Mouse (Mus musculus): ENCODE data around the gene Cryaa. TPM values are rescaled to one million over a fixed set of nuclear protein-coding genes. Genes with fewer than 3 reads are reported as not detected.

Cryaa gene
- polyA plus RNA-seq, 1 experiment from 2014 or later = 0.14 TPM

DNA sequence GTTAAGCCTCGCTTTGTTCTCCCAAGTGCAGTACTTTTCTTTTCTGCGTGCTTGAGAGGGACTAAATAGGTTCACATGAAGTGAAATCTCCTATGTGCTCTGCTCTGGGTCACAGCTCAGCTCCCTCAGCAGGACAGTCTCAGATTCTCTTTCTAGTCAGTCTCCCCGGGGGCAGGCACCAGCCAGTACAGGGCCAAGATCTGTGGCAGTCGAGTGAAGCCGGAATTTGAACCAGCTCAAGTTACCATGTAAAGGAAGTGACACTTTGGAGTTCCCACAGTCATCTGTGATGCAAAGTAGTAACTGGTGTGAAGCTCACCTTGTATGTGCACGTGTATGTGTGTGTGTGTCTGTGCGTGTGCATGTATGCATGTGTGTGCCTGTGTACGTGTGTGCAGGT, 32.8 kb downstream of the Cryaa start:
- Histone ChIP-seq H3K4me3 (ENCODE audit: low read depth, low read length) (no peak overlapping the region), H3K9me3 (replicated peaks; ENCODE audit: control insufficient read depth, low read length) (no peaks in the 10 kb centered on the region), H3K36me3 (ENCODE audit: control insufficient read depth, insufficient read depth, low read length) (no peaks in the 10 kb centered on the region), H3K4me2 (ENCODE audit: low read length) (no peak overlapping the region), H3K4me1 (ENCODE audit: control insufficient read depth, insufficient read depth, low read length) (no peaks in the 10 kb centered on the region), H3K9ac (ENCODE audit: low read length) (no peak overlapping the region), H3K27ac (ENCODE audit: low read depth, low read length) (no peak overlapping the region), H3K27me3 (replicated peaks; ENCODE audit: control insufficient read depth, insufficient read depth, low read length) (no peaks in the 10 kb centered on the region)
- WGBS = 83% methylated on average over 8 of the region's 8 CpGs
- DNase-seq (ENCODE audit: low spot score) (no peak), ATAC-seq (no peak)

DNA sequence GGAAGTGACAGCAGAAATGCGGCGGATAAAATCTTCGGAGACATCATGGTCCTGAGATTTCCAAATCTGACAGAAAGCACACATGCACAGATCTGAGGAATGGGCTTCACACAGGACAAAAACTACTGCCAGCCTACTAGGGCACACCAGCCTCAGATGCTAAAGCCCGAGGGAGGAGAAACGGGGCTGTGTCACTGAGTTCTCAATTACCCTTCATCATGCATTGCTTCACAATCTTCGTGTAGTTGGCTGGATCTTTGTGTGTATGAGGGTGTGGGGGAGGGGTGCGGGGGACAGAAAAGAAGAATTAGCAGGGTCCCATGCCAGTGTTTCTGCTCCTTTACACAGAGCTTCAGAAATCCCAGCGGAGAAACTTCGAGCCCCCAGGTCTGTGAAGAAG, 36.1 kb downstream of the Cryaa start:
- Histone ChIP-seq H3K27ac (ENCODE audit: low read depth, low read length) (no peak overlapping the region), H3K4me3 (ENCODE audit: low read depth, low read length) (no peak overlapping the region), H3K36me3 (ENCODE audit: control insufficient read depth, insufficient read depth, low read length) (no peaks in the 10 kb centered on the region), H3K4me2 (ENCODE audit: low read length) (no peak overlapping the region), H3K4me1 (ENCODE audit: control insufficient read depth, insufficient read depth, low read length) (no peaks in the 10 kb centered on the region), H3K27me3 (replicated peaks; ENCODE audit: control insufficient read depth, insufficient read depth, low read length) (no peaks in the 10 kb centered on the region), H3K9me3 (replicated peaks; ENCODE audit: control insufficient read depth, low read length) (no peaks in the 10 kb centered on the region), H3K9ac (ENCODE audit: low read length) (no peak overlapping the region)
- 49% methylated on average over 9 of the region's 9 CpGs for WGBS
- no peak for DNase-seq (ENCODE audit: low spot score)
- ATAC-seq = no peak

DNA sequence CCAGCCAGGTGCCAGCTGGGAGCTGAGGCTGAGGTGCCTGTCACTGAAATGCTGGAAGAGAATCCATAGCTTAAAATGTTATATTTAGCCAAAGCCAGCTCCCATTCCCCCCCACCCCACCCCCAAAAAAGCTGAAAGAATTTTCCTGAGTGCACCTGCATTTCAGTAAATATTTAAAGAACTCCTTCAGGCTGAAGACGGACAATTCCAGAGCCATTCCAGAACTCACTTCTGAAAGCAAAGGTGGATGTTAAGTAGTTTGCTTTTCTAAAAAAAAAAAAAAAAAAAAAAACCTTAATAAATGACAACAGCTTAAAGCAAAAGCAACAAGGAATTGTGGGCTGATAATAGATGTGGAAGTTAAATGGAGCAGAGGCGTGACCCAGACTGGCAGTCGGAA, 36.5 kb downstream of the Cryaa start:
- no peak overlapping the region for H3K4me2 ChIP-seq (ENCODE audit: low read length)
- no peak for DNase-seq (ENCODE audit: low spot score)
- H3K36me3 ChIP-seq (ENCODE audit: control insufficient read depth, insufficient read depth, low read length) = no peaks in the 10 kb centered on the region
- ATAC-seq = no peak
- no peaks in the 10 kb centered on the region for H3K27me3 ChIP-seq (replicated peaks; ENCODE audit: control insufficient read depth, insufficient read depth, low read length)
- H3K4me3 ChIP-seq (ENCODE audit: low read depth, low read length) = no peak overlapping the region
- WGBS = 70% methylated on average over 3 of the region's 3 CpGs
- H3K9ac ChIP-seq (ENCODE audit: low read length) = no peak overlapping the region
- no peaks in the 10 kb centered on the region for H3K4me1 ChIP-seq (ENCODE audit: control insufficient read depth, insufficient read depth, low read length)
- no peak overlapping the region for H3K27ac ChIP-seq (ENCODE audit: low read depth, low read length)
- no peaks in the 10 kb centered on the region for H3K9me3 ChIP-seq (replicated peaks; ENCODE audit: control insufficient read depth, low read length)

DNA sequence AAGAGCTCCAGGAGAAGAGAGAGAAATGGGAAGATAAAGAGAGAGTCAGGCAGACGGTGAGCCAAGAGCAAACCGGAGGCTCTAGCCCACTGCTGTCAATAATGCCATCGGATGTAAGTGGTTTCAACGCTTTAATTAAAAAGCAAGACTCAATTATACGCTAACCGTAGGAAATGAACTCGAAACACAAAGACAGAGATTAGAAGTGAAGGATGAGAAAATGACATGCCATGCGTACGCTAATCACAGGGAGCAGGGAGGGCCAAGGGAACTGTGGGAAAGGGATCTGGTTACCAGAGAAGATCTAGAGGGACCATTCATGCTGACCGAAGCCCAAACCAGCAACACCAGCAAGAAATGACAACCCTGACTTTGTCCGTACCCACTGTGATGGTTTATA, 37.4 kb downstream of the Cryaa start:
- ATAC-seq (no peak), DNase-seq (ENCODE audit: low spot score) (peak; percentile 31)
- Histone ChIP-seq H3K27ac (ENCODE audit: low read depth, low read length) (no peak overlapping the region), H3K4me2 (ENCODE audit: low read length) (no peak overlapping the region), H3K27me3 (replicated peaks; ENCODE audit: control insufficient read depth, insufficient read depth, low read length) (no peaks in the 10 kb centered on the region), H3K4me1 (ENCODE audit: control insufficient read depth, insufficient read depth, low read length) (no peaks in the 10 kb centered on the region), H3K9ac (ENCODE audit: low read length) (no peak overlapping the region), H3K36me3 (ENCODE audit: control insufficient read depth, insufficient read depth, low read length) (no peaks in the 10 kb centered on the region), H3K4me3 (ENCODE audit: low read depth, low read length) (no peak overlapping the region), H3K9me3 (replicated peaks; ENCODE audit: control insufficient read depth, low read length) (no peaks in the 10 kb centered on the region)
- WGBS = 27% methylated on average over 11 of the region's 11 CpGs

DNA sequence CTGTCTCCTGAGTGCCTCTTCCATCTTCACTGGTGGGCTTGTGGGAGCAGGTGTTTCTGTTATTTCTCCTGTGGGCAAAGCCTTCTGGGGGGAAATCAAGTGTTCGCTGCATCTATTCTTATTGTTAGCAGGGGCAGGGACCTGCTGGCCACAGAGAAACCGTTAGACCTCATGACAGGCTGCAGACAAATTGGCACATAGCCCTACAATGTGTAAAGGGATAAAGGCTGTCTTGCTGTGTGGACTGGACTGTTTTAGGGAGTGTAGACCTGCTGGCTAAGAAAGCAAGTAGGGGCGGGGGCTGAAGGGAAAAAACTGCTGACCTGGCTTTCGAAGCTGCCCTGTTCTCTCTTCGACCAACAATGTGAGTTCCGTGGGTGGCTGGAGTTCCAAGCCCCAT, 44.0 kb downstream of the Cryaa start:
- WGBS = 66% methylated on average over 6 of the region's 6 CpGs
- no peaks in the 10 kb centered on the region for H3K4me1 ChIP-seq (ENCODE audit: control insufficient read depth, insufficient read depth, low read length)
- ATAC-seq (no peak), DNase-seq (ENCODE audit: low spot score) (no peak)
- H3K9me3 ChIP-seq (replicated peaks; ENCODE audit: control insufficient read depth, low read length) = no peaks in the 10 kb centered on the region
- no peak overlapping the region for H3K4me2 ChIP-seq (ENCODE audit: low read length)
- no peak overlapping the region for H3K27ac ChIP-seq (ENCODE audit: low read depth, low read length)
- no peaks in the 10 kb centered on the region for H3K36me3 ChIP-seq (ENCODE audit: control insufficient read depth, insufficient read depth, low read length)
- no peaks in the 10 kb centered on the region for H3K27me3 ChIP-seq (replicated peaks; ENCODE audit: control insufficient read depth, insufficient read depth, low read length)
- H3K4me3 ChIP-seq (ENCODE audit: low read depth, low read length) = no peak overlapping the region
- no peak overlapping the region for H3K9ac ChIP-seq (ENCODE audit: low read length)

DNA sequence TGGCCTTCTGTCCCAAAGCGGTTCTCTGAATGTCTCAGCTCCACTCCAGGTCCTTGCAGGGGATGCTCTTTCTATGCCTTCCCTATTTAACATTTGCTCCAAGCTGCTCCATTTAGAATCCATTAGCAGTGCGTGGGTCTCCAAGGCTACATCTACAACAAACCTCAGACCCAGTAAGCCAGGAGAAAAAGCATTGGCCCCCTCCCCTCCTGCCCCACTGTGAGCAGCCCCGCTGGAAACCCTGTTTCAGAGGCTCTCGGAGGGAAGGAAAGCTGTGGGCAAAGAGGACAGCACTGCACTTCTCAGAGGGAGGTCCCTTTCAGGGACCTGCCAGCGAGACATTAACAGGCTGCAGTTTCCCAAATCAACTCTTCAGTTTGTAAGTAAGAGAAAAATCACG, 47.8 kb downstream of the Cryaa start:
- DNase-seq (ENCODE audit: low spot score) (no peak), ATAC-seq (no peak)
- 14% methylated on average over 6 of the region's 6 CpGs for WGBS
- no peaks in the 10 kb centered on the region for H3K27me3 ChIP-seq (replicated peaks; ENCODE audit: control insufficient read depth, insufficient read depth, low read length)
- no peak overlapping the region for H3K9ac ChIP-seq (ENCODE audit: low read length)
- no peaks in the 10 kb centered on the region for H3K9me3 ChIP-seq (replicated peaks; ENCODE audit: control insufficient read depth, low read length)
- H3K4me2 ChIP-seq (ENCODE audit: low read length) = no peak overlapping the region
- H3K4me1 ChIP-seq (ENCODE audit: control insufficient read depth, insufficient read depth, low read length) = peaks cover 4% of the 10 kb centered on the region; the same call in 1 of the 2 replicates
- no peak overlapping the region for H3K27ac ChIP-seq (ENCODE audit: low read depth, low read length)
- H3K4me3 ChIP-seq (ENCODE audit: low read depth, low read length) = no peak overlapping the region
- no peaks in the 10 kb centered on the region for H3K36me3 ChIP-seq (ENCODE audit: control insufficient read depth, insufficient read depth, low read length)

DNA sequence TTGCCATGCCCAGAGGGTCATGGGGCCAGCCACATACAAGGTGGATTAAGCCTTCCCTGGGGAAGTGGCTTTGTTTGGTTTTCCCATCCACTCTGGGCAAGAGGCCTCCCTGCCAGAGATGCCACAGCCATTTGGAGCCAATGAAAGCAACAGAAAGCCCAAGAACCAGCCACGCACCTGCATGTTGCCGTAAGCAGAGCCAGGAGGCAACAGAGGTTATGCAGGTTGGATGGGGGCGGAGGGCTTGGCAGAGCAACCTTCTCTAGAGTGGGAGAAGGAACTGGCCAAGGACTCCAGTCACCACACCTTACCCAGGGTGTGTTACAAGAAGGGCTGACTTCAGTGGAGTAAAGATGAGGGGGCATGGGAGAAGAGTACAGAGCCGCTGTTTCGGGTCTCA, 48.6 kb downstream of the Cryaa start:
- Histone ChIP-seq H3K36me3 (ENCODE audit: control insufficient read depth, insufficient read depth, low read length) (no peaks in the 10 kb centered on the region), H3K9ac (ENCODE audit: low read length) (no peak overlapping the region), H3K9me3 (replicated peaks; ENCODE audit: control insufficient read depth, low read length) (no peaks in the 10 kb centered on the region), H3K27me3 (replicated peaks; ENCODE audit: control insufficient read depth, insufficient read depth, low read length) (no peaks in the 10 kb centered on the region), H3K4me1 (ENCODE audit: control insufficient read depth, insufficient read depth, low read length) (peaks cover 4% of the 10 kb centered on the region; the same call in 1 of the 2 replicates), H3K27ac (ENCODE audit: low read depth, low read length) (no peak overlapping the region), H3K4me2 (ENCODE audit: low read length) (no peak overlapping the region), H3K4me3 (ENCODE audit: low read depth, low read length) (no peak overlapping the region)
- no peak for DNase-seq (ENCODE audit: low spot score)
- 90% methylated on average over 5 of the region's 5 CpGs for WGBS
- ATAC-seq = no peak

DNA sequence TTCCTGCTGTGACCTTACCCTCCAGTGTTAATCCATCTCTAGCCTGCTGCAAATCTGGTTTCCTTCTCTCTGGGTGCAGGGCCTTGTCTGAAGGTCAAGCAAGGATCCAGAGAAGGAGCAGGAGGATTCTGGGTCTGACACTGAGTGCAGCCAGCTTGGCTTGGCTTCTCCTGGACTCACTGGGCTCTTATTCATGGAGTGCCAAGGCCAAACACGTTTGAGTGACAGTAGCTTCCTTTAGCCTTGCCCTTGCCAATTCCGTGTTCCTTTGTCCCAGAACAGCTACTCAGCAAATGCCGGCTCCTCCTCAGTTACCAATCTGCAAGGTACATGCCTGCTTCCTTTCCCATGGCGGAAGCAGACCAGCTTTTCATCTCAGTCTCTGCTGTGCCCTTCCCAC, 49.6 kb downstream of the Cryaa start:
- no peak overlapping the region for H3K9ac ChIP-seq (ENCODE audit: low read length)
- H3K9me3 ChIP-seq (replicated peaks; ENCODE audit: control insufficient read depth, low read length) = no peaks in the 10 kb centered on the region
- 50% methylated on average over 4 of the region's 4 CpGs for WGBS
- H3K4me3 ChIP-seq (ENCODE audit: low read depth, low read length) = no peak overlapping the region
- ATAC-seq (no peak), DNase-seq (ENCODE audit: low spot score) (peak; percentile 34)
- H3K4me2 ChIP-seq (ENCODE audit: low read length) = no peak overlapping the region
- no peaks in the 10 kb centered on the region for H3K36me3 ChIP-seq (ENCODE audit: control insufficient read depth, insufficient read depth, low read length)
- H3K27me3 ChIP-seq (replicated peaks; ENCODE audit: control insufficient read depth, insufficient read depth, low read length) = no peaks in the 10 kb centered on the region
- no peak overlapping the region for H3K27ac ChIP-seq (ENCODE audit: low read depth, low read length)
- peaks cover 4% of the 10 kb centered on the region; the same call in 1 of the 2 replicates for H3K4me1 ChIP-seq (ENCODE audit: control insufficient read depth, insufficient read depth, low read length)

DNA sequence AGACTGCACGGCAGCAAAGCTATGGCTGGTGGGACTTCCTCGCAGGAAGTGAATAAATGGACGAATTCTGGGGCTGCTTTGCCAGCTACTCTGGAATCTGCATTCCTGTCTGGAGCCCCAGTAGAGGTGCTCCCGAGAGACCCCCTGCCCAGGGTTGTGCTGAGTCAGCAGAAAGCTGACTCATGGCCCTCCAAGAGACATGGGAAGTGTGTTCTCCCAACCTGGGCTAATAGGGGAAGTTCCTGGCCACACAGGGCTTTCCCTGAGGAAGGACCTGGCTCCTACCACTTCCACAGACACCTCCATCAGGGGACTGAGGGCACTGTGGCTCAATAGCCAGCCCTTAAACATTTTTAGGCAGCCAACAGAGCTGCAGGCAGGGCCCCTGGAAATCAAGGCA, 50.4 kb downstream of the Cryaa start:
- 87% methylated on average over 4 of the region's 4 CpGs for WGBS
- H3K27ac ChIP-seq (ENCODE audit: low read depth, low read length) = no peak overlapping the region
- H3K36me3 ChIP-seq (ENCODE audit: control insufficient read depth, insufficient read depth, low read length) = no peaks in the 10 kb centered on the region
- H3K9me3 ChIP-seq (replicated peaks; ENCODE audit: control insufficient read depth, low read length) = no peaks in the 10 kb centered on the region
- no peaks in the 10 kb centered on the region for H3K27me3 ChIP-seq (replicated peaks; ENCODE audit: control insufficient read depth, insufficient read depth, low read length)
- DNase-seq (ENCODE audit: low spot score) (no peak), ATAC-seq (no peak)
- no peak overlapping the region for H3K4me3 ChIP-seq (ENCODE audit: low read depth, low read length)
- H3K9ac ChIP-seq (ENCODE audit: low read length) = no peak overlapping the region
- no peak overlapping the region for H3K4me2 ChIP-seq (ENCODE audit: low read length)
- peaks cover 4% of the 10 kb centered on the region; the same call in 1 of the 2 replicates for H3K4me1 ChIP-seq (ENCODE audit: control insufficient read depth, insufficient read depth, low read length)

Data from forebrain, embryonic 14.5 days (tissue).